Mouse (Mus musculus) lung, adult 2 months (tissue): ENCODE results near the gene Ift122.
A peak's percentile ranks its signal among the peaks of the same experiment; 100 is the strongest.

Experiments used
- CTCF ChIP-seq: fragments of 200-500 bp; IDR thresholded peaks from 2 replicates; pipeline ENCODE4 v1.5.1; 2011; ENCODE audit warnings: mild to moderate bottlenecking, low read length, control low read depth; ENCODE audit not compliant: insufficient read depth
- POLR2A ChIP-seq: fragments of 200-500 bp; IDR thresholded peaks from 2 replicates; pipeline ENCODE4 v1.6.1; 2011; ENCODE audit warnings: low read depth, mild to moderate bottlenecking, control low read depth, low read length, borderline replicate concordance; ENCODE audit errors: extremely low read depth

GRCm38 (mm10) chr6:115956922-115957601, 103.8 kb downstream of the Ift122 start:
- TF ChIP-seq POLR2A (peak; percentile 20; the same call in 1 of the 2 replicates), CTCF (no peak)
